In the genomic region with DNA sequence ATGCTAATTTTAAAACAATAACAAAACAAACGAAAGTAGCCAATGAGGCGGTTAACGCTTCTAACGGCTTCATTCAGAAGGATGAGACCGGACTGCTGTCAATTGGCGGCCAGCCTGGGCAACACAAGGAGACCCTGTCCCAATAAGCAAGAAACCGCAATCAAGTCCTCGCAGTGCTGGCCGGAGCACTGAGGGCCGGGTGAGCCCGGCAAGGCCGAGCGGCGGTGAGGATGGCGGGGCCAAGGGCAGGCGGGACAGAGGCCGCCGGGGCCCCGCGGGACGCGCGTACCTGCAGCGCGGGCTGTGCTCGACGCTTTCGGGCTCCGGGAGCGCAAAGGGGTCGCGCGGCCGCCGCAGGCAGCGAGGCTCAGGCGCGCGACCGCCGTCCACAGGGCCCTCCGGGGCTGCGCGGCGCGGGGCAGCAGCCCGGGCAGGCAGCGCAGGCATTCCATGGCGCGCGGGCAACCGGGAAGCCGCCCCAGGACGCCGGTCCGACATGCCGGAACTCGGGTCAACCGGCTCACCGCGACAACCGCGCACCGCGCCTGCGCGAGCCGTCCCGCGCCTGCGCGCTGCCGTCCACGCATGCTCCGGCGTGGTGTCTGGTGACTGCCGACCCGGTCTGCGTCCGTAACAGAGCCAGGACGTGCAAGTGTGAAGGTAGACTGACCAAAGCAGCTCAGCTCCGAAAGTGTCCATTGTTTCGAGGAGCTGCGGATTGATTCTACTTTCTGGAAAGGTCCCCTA, we compare ENCODE assay signal across 7 mouse cellular contexts. TPM values are rescaled to one million over a fixed set of nuclear protein-coding genes. Genes with fewer than 3 reads are reported as not detected.
DNase-seq lines count a peak whose midpoint lies in the region; ATAC-seq lines count a peak whose summit lies in the region.

A gene (minus strand): TSS at position 587 of the 747 bp plus-strand sequence.

- peaks cover 3% of the 10 kb centered on the region; the same call in 1 of the 2 replicates for H3K27me3 ChIP-seq in embryonic facial prominence, embryonic 10.5 days (replicated peaks; ENCODE audit: low read depth, poor library complexity, severe bottlenecking)
- H3K27me3 ChIP-seq in limb, embryonic 10.5 days (ENCODE audit: low read depth, poor library complexity, severe bottlenecking), result no peaks in the 10 kb centered on the region
- no peaks in the 10 kb centered on the region for H3K27me3 ChIP-seq in midbrain, embryonic 13.5 days

- H3K4me3 ChIP-seq in embryonic facial prominence, embryonic 10.5 days, result peak within 1 kb of the TSS; percentile 91
- peak within 1 kb of the TSS; percentile 88 for H3K4me3 ChIP-seq in limb, embryonic 10.5 days
- H3K4me3 ChIP-seq in midbrain, embryonic 13.5 days (replicated peaks), result peak within 1 kb of the TSS; percentile 83

- H3K9ac ChIP-seq in midbrain, embryonic 13.5 days (replicated peaks), result peak within 1 kb of the TSS; percentile 91

- DNase-seq in adrenal gland, postnatal 10 days, result peak; percentile 93
- DNase-seq in embryonic facial prominence, embryonic 10.5 days (ENCODE audit: low spot score), result peak; percentile 92
- DNase-seq in kidney, adult 11 months, result peak; percentile 91
- DNase-seq in limb, embryonic 10.5 days (ENCODE audit: low spot score), result peak; percentile 91
- DNase-seq in spleen, adult 12 weeks (ENCODE audit: low spot score), result peak; percentile 85

- peak within 1 kb of the TSS; percentile 93 for H3K27ac ChIP-seq in embryonic facial prominence, embryonic 10.5 days (replicated peaks)
- H3K27ac ChIP-seq in limb, embryonic 10.5 days, result peak within 1 kb of the TSS; percentile 92
- peak within 1 kb of the TSS; percentile 78 for H3K27ac ChIP-seq in midbrain, embryonic 13.5 days

- peak within 1 kb of the TSS; percentile 76 for H3K4me2 ChIP-seq in midbrain, embryonic 13.5 days (replicated peaks)

- H3K9me3 ChIP-seq in embryonic facial prominence, embryonic 10.5 days, result no peaks in the 10 kb centered on the region
- H3K9me3 ChIP-seq in limb, embryonic 10.5 days (replicated peaks), result no peaks in the 10 kb centered on the region
- no peaks in the 10 kb centered on the region for H3K9me3 ChIP-seq in midbrain, embryonic 13.5 days

- WGBS in embryonic facial prominence, embryonic 10.5 days, result under 1% methylated on average over 84 of the region's 84 CpGs
- WGBS in limb, embryonic 10.5 days, result under 1% methylated on average over 84 of the region's 84 CpGs
- under 1% methylated on average over 71 of the region's 84 CpGs for WGBS in midbrain, embryonic 13.5 days

- H3K4me1 ChIP-seq in embryonic facial prominence, embryonic 10.5 days, result peaks cover 22% of the 10 kb centered on the region
- peaks cover 23% of the 10 kb centered on the region; the same call in 1 of the 2 replicates for H3K4me1 ChIP-seq in limb, embryonic 10.5 days
- H3K4me1 ChIP-seq in midbrain, embryonic 13.5 days (replicated peaks), result peaks cover 22% of the 10 kb centered on the region

- ATAC-seq in granulocyte monocyte progenitor cell, adult 5-6 weeks (replicated peaks; ENCODE audit: poor library complexity, severe bottlenecking), result peak; percentile 84
- ATAC-seq in midbrain, embryonic 13.5 days, result peak; percentile 96

- peaks cover 19% of the 10 kb centered on the region for H3K36me3 ChIP-seq in embryonic facial prominence, embryonic 10.5 days (replicated peaks)
- peaks cover 11% of the 10 kb centered on the region for H3K36me3 ChIP-seq in limb, embryonic 10.5 days
- peaks cover 13% of the 10 kb centered on the region; the same call in 1 of the 2 replicates for H3K36me3 ChIP-seq in midbrain, embryonic 13.5 days

RNA-seq across cellular contexts. Expression of the gene that starts here (rescaled TPM):
- 10 to 100 TPM; 45.6 to 73.5 TPM for total RNA-seq in adrenal gland, postnatal 10 days (2021)
- polyA plus RNA-seq in embryonic facial prominence, embryonic 10.5 days (2016; fragmentation: Nextera tagmentation; extraction: Ambion mirVana), result 18.2 and 20.2 TPM in 2 replicates
- 28.2 and 36.5 TPM in 2 replicates for total RNA-seq in granulocyte monocyte progenitor cell, adult 5-6 weeks (2014; fragmentation: Nextera tagmentation)
- 11.7 and 12.8 TPM in 2 replicates for total RNA-seq in granulocyte monocyte progenitor cell, adult 5-6 weeks (2017)
- 17.5 and 18.5 TPM in 2 replicates for polyA plus RNA-seq in limb, embryonic 10.5 days (2016; fragmentation: Nextera tagmentation; extraction: Ambion mirVana)
- polyA plus RNA-seq in midbrain, embryonic 13.5 days (2015; fragmentation: Nextera tagmentation; extraction: Ambion mirVana), result 18.6 and 19.3 TPM in 2 replicates

Comparison
In these comparisons a context has a peak if more than half of its experiments do, and no peak if none do; other contexts are left out.
1. Peak in every context shown above with its lines: DNase-seq, ATAC-seq, H3K4me3 ChIP-seq and H3K27ac ChIP-seq.